Mouse (Mus musculus) limb, embryonic 14.5 days (tissue): Measurements from ENCODE around the gene Foxe3. TPM values are rescaled to one million over a fixed set of nuclear protein-coding genes. Genes with fewer than 3 reads are reported as not detected.

ENCODE experiments used
- ATAC-seq: fragments of 200-750 bp; cut with Nextera tagmentation; 2 replicates; pipeline ENCODE4 v1.8.0; 2017; ENCODE audit warnings: low read depth, moderate number of reproducible peaks, moderate TSS enrichment; ENCODE audit not compliant: low FRiP score
- DNase-seq: peaks from one replicate; pipeline ENCODE4 v3.0.0-alpha.2; 2015; ENCODE audit warnings: low spot score
- H3K27ac ChIP-seq: fragments of 300-500 bp; sonication (generic); replicated peaks from 2 replicates; pipeline ENCODE4 v1.5.1; 2014; ENCODE audit warnings: low read depth, mild to moderate bottlenecking, low read length, moderate library complexity, mixed read lengths
- H3K27me3 ChIP-seq: fragments of 300-500 bp; sonication (generic); 2 replicates; pipeline ENCODE4 v1.6.1; 2014; ENCODE audit warnings: low read length, mixed read lengths; ENCODE audit not compliant: control insufficient read depth, insufficient read depth
- H3K36me3 ChIP-seq: fragments of 300-500 bp; sonication (generic); 2 replicates; pipeline ENCODE4 v1.6.1; 2014; ENCODE audit warnings: mild to moderate bottlenecking, low read length, moderate library complexity, mixed read lengths; ENCODE audit not compliant: control insufficient read depth, insufficient read depth
- H3K4me1 ChIP-seq: fragments of 300-500 bp; sonication (generic); 2 replicates; pipeline ENCODE4 v1.6.1; 2014; ENCODE audit warnings: antibody characterized with exemption, low read length, mixed read lengths; ENCODE audit not compliant: control insufficient read depth, insufficient read depth
- H3K4me2 ChIP-seq: fragments of 300-500 bp; sonication (generic); replicated peaks from 2 replicates; pipeline ENCODE4 v1.6.1; 2014; ENCODE audit warnings: low read depth, mild to moderate bottlenecking, low read length, moderate library complexity; ENCODE audit not compliant: severe bottlenecking
- H3K4me3 ChIP-seq: fragments of 300-500 bp; sonication (generic); replicated peaks from 2 replicates; pipeline ENCODE4 v1.5.1; 2014; ENCODE audit warnings: low read length
- H3K9ac ChIP-seq: fragments of 300-500 bp; sonication (generic); 2 replicates; pipeline ENCODE4 v1.6.1; 2014; ENCODE audit warnings: mild to moderate bottlenecking, low read depth, low read length, moderate library complexity; ENCODE audit not compliant: severe bottlenecking
- H3K9me3 ChIP-seq: fragments of 300-500 bp; sonication (generic); 2 replicates; pipeline ENCODE4 v1.6.1; 2016; ENCODE audit warnings: low read length; ENCODE audit not compliant: control insufficient read depth
- POLR2A ChIP-seq: fragments of 200-500 bp; IDR thresholded peaks from 2 replicates; pipeline ENCODE4 v1.8.0; 2012; ENCODE audit warnings: inconsistent platforms, mild to moderate bottlenecking, moderate library complexity, borderline replicate concordance; ENCODE audit not compliant: insufficient read depth, insufficient read length; ENCODE audit errors: extremely low read depth
- WGBS: fragments of 180-500 bp; shearing (Covaris S2); extraction: QIAGEN DNeasy Blood & Tissue Kit; methylation state at CpG from one replicate; pipeline ENCODE4 v1.1.7; 2014; 5-methylcytosine and 5-hydroxymethylcytosine counted together
- polyA plus RNA-seq, 2 experiments: library from polyadenylated mRNA; depleted of rRNA in 1 of 2; stranded (reverse) in 1 of 2; unstranded in 1 of 2; fragments of >200 nt; fragmentation: Nextera tagmentation in 1 of 2; extraction: Ambion mirVana in 1 of 2; gene quantifications; 2 replicates each; pipeline versions ENCODE4 v1.2.1 to v1.2.3; 2012 to 2014

The Foxe3 gene
- polyA plus RNA-seq, 2 experiments = not detected

GRCm38 (mm10) chr4:114946416-114946815 lies 20.6 kb upstream of the Foxe3 start:
- DNase-seq (no peak), ATAC-seq (no peak)
- Histone ChIP-seq H3K27ac (no peak overlapping the region), H3K9ac (no peak overlapping the region), H3K4me1 (peaks cover 6% of the 10 kb centered on the region; the same call in 1 of the 2 replicates), H3K9me3 (no peaks in the 10 kb centered on the region), H3K36me3 (no peaks in the 10 kb centered on the region), H3K27me3 (peaks cover 38% of the 10 kb centered on the region; the same call in 1 of the 2 replicates), H3K4me3 (no peak overlapping the region), H3K4me2 (no peak overlapping the region)
- 80% methylated on average over 4 of the region's 4 CpGs for WGBS
- no peak for TF ChIP-seq POLR2A

DNA sequence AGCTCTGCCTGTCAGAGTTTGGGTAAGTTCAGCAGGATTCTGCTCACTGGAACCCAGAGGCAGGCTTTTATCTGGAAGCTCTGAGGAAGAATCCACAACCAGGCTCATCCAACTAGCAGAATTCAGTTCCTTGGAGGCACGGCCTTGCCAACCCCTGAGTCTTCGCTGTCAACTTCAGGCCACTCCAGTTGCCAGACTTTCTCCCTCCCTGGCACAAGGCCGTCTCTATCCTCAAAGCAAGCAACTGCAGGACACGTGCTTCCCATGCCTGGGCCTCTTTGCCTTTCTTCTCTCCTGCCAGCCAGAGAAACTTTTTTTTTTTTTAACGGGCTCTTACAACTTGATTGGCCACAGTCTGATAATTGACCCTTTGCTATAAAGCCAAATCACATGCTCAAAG lies 19.2 kb upstream of the Foxe3 start:
- Histone ChIP-seq H3K4me1 (peaks cover 6% of the 10 kb centered on the region; the same call in 1 of the 2 replicates), H3K4me2 (no peak overlapping the region), H3K9me3 (no peaks in the 10 kb centered on the region), H3K4me3 (no peak overlapping the region), H3K36me3 (no peaks in the 10 kb centered on the region), H3K27ac (no peak overlapping the region), H3K27me3 (peaks cover 38% of the 10 kb centered on the region; the same call in 1 of the 2 replicates), H3K9ac (no peak overlapping the region)
- ATAC-seq (no peak), DNase-seq (no peak)
- no peak for TF ChIP-seq POLR2A
- 16% methylated on average over 5 of the region's 5 CpGs for WGBS

- H3K9ac ChIP-seq = no peak overlapping the region
- no peaks in the 10 kb centered on the region for H3K36me3 ChIP-seq
- no peak overlapping the region for H3K4me3 ChIP-seq
- peaks cover 6% of the 10 kb centered on the region; the same call in 1 of the 2 replicates for H3K4me1 ChIP-seq
- DNase-seq = peak; percentile 20
- H3K27me3 ChIP-seq = peaks cover 34% of the 10 kb centered on the region
- ATAC-seq = 0 out of 2 replicates have a peak, but pooled peaks have one; percentile 33
- no peak for TF ChIP-seq POLR2A
- no peak overlapping the region for H3K27ac ChIP-seq
- H3K4me2 ChIP-seq = no peak overlapping the region
- 11% methylated on average over 8 of the region's 8 CpGs for WGBS
- H3K9me3 ChIP-seq = no peaks in the 10 kb centered on the region
Measured at GRCm38 (mm10) chr4:114942583-114942982, 16.8 kb upstream of the Foxe3 start.

DNA sequence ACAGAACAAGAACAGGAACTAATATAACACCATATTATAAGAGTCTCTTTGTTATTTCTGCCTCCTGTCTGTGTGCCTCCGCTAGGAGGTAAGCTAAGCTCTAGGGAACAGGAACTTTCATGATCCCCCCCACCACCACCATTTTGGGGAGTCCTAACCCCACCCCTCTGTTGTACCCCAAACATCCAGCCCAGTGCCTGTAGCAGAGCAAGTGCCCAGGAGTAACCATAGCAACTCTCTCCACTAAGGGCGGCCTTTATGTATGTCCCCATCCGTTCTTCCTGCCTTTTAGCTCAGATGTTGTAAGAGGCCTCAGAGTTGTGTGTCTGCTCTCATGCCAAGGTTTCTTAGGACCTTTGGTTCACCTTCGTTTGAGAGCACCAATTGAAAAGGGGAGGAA lies 16.3 kb upstream of the Foxe3 start:
- H3K4me3 ChIP-seq = no peak overlapping the region
- no peak for TF ChIP-seq POLR2A
- DNase-seq = no peak
- no peak overlapping the region for H3K9ac ChIP-seq
- peaks cover 6% of the 10 kb centered on the region; the same call in 1 of the 2 replicates for H3K4me1 ChIP-seq
- no peak overlapping the region for H3K27ac ChIP-seq
- H3K9me3 ChIP-seq = no peaks in the 10 kb centered on the region
- WGBS = 23% methylated on average over 4 of the region's 4 CpGs
- no peaks in the 10 kb centered on the region for H3K36me3 ChIP-seq
- no peak overlapping the region for H3K4me2 ChIP-seq
- ATAC-seq = 0 out of 2 replicates have a peak, but pooled peaks have one; percentile 29
- peaks cover 32% of the 10 kb centered on the region for H3K27me3 ChIP-seq

DNA sequence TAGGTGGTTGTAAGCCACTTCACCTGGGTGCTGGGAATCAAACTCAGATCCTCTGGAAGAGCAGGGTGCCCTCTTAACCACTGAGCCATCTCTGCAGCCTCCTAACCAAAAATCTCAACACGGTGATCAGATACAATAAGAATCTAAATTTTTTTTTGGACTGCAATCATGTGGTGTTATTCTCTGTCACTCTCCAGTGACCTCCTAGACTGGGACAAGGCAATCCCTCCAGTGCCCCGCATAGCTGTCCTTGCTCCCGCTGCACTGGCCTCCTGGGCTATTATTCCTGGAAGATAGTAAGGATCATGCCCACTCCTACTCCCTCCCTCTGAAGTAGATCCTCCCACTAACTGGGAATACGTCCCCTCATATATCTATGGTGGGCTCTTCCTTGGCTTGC lies 15.5 kb upstream of the Foxe3 start:
- Histone ChIP-seq H3K36me3 (no peaks in the 10 kb centered on the region), H3K4me3 (no peak overlapping the region), H3K27ac (no peak overlapping the region), H3K9ac (no peak overlapping the region), H3K4me1 (peaks cover 6% of the 10 kb centered on the region; the same call in 1 of the 2 replicates), H3K4me2 (no peak overlapping the region), H3K9me3 (no peaks in the 10 kb centered on the region), H3K27me3 (peaks cover 26% of the 10 kb centered on the region)
- DNase-seq (no peak), ATAC-seq (no peak)
- WGBS = 81% methylated on average over 4 of the region's 4 CpGs
- TF ChIP-seq POLR2A = no peak
